Mouse (Mus musculus) macrophage (primary cell): ENCODE measurements around the gene 4933436I01Rik. TPM values are rescaled to one million over a fixed set of nuclear protein-coding genes. Genes with fewer than 3 reads are reported as not detected.

Experiments
- H3K27ac ChIP-seq: fragments of 350-480 bp; formaldehyde crosslinking; 2 replicates; pipeline ENCODE4 v1.9.0; 2021
- H3K36me3 ChIP-seq: fragments of 350-480 bp; formaldehyde crosslinking; 2 replicates; pipeline ENCODE4 v1.9.0; 2021; ENCODE audit errors: inconsistent target
- H3K4me3 ChIP-seq: fragments of 350-480 bp; formaldehyde crosslinking; 2 replicates; pipeline ENCODE4 v1.9.0; 2021; ENCODE audit errors: inconsistent target
- H3K79me2 ChIP-seq: fragments of 350-480 bp; formaldehyde crosslinking; 2 replicates; pipeline ENCODE4 v1.9.0; 2021; ENCODE audit errors: inconsistent target
- WGBS: methylation state at CpG from one replicate; pipeline ENCODE4 v1.1.7; 2026; ENCODE audit warnings: inconsistent platforms; ENCODE audit not compliant: missing documents; 5-methylcytosine and 5-hydroxymethylcytosine counted together
- polyA plus RNA-seq: library from polyadenylated mRNA; stranded (reverse); fragments of 250-400 nt; gene quantifications from 3 replicates; pipeline ENCODE4 v1.2.4, GENCODE M21; 2018; ENCODE audit warnings: inconsistent platforms
- total RNA-seq, 78 experiments: library from RNA; depleted of rRNA; stranded (reverse); fragments of 250-400 nt; gene quantifications; 1 replicate in 9 of 78; 2 replicates in 24 of 78; 3 replicates in 43 of 78; 4 replicates in 2 of 78; pipeline ENCODE4 v1.2.4; 2018; ENCODE audit warnings: inconsistent platforms in 56 of 78

Gene 4933436I01Rik
- total RNA-seq (2018; cell fraction: chromatin; rRNA removed) = not detected
- total RNA-seq (2018; cell fraction: cytosol; rRNA removed) = not detected
- total RNA-seq (2018; cell fraction: nucleus; rRNA removed) = not detected
- polyA plus RNA-seq = not detected in 3 replicates

- Histone ChIP-seq H3K36me3 (no peaks in the 10 kb centered on the region), H3K79me2 (no peaks in the 10 kb centered on the region), H3K4me3 (no peak within 1 kb of the TSS), H3K27ac (no peak within 1 kb of the TSS)
- no CpG with 5 or more reads among the region's 1 CpGs for WGBS
Measured at GRCm38 (mm10) chrX:67921350-67921749, at the start of gene 4933436I01Rik. Gene 4933436I01Rik, minus strand, starts transcription at chrX:67921450.

GRCm38 (mm10) chrX:67924769-67925470 lies 3.7 kb upstream of the 4933436I01Rik start:
- Histone ChIP-seq H3K36me3 (no peaks in the 10 kb centered on the region), H3K79me2 (no peaks in the 10 kb centered on the region), H3K27ac (no peak overlapping the region), H3K4me3 (no peak overlapping the region)
- WGBS = 73% methylated on average over 1 of the region's 1 CpGs

GRCm38 (mm10) chrX:67883406-67883805 lies 37.8 kb downstream of the 4933436I01Rik start:
- H3K36me3 ChIP-seq = no peaks in the 10 kb centered on the region
- no peaks in the 10 kb centered on the region for H3K79me2 ChIP-seq
- no peak overlapping the region for H3K27ac ChIP-seq
- WGBS = 83% methylated on average over 3 of the region's 3 CpGs
- H3K4me3 ChIP-seq = no peak overlapping the region

Other genes starting within 250 kb of the 4933436I01Rik start
- gene Gm1140, start 227.9 kb downstream of the 4933436I01Rik start, polyA plus RNA-seq = not detected in 3 replicates
- not detected in 3 replicates for gene Gm14692, start 225.8 kb downstream of the 4933436I01Rik start, polyA plus RNA-seq